Mouse (Mus musculus) limb, embryonic 11.5 days (tissue): ENCODE data around the gene Dnaja3. TPM values are rescaled to one million over a fixed set of nuclear protein-coding genes. Genes with fewer than 3 reads are reported as not detected.

ENCODE experiments used
- ATAC-seq: fragments of 200-750 bp; cut with Nextera tagmentation; 2 replicates; pipeline ENCODE4 v1.8.0; 2017; ENCODE audit warnings: low read depth; ENCODE audit not compliant: insufficient number of reproducible peaks, low FRiP score, low TSS enrichment
- DNase-seq: peaks from one replicate; pipeline ENCODE4 v3.0.0-alpha.2; 2015; ENCODE audit warnings: low spot score
- H3K27ac ChIP-seq: fragments of 300-500 bp; sonication (generic); replicated peaks from 2 replicates; pipeline ENCODE4 v1.5.1; 2014; ENCODE audit warnings: low read depth, mild to moderate bottlenecking, low read length
- H3K27me3 ChIP-seq: fragments of 300-500 bp; sonication (generic); 2 replicates; pipeline ENCODE4 v1.6.1; 2014; ENCODE audit warnings: mild to moderate bottlenecking, low read length, mixed read lengths; ENCODE audit not compliant: control insufficient read depth, insufficient read depth
- H3K36me3 ChIP-seq: fragments of 300-500 bp; sonication (generic); 2 replicates; pipeline ENCODE4 v1.6.1; 2014; ENCODE audit warnings: mild to moderate bottlenecking, low read length, moderate library complexity, mixed read lengths; ENCODE audit not compliant: control insufficient read depth, insufficient read depth
- H3K4me1 ChIP-seq: fragments of 300-500 bp; sonication (generic); 2 replicates; pipeline ENCODE4 v1.6.1; 2014; ENCODE audit warnings: low read length, mixed read lengths; ENCODE audit not compliant: control insufficient read depth, insufficient read depth
- H3K4me2 ChIP-seq: fragments of 300-500 bp; sonication (generic); 2 replicates; pipeline ENCODE4 v1.6.1; 2014; ENCODE audit warnings: low read depth, mild to moderate bottlenecking, moderate library complexity; ENCODE audit not compliant: severe bottlenecking
- H3K4me3 ChIP-seq: fragments of 300-500 bp; sonication (generic); 2 replicates; pipeline ENCODE4 v1.5.1; 2014; ENCODE audit warnings: low read depth, low read length
- H3K9ac ChIP-seq: fragments of 300-500 bp; sonication (generic); 2 replicates; pipeline ENCODE4 v1.6.1; 2014; ENCODE audit warnings: mild to moderate bottlenecking, low read length
- H3K9me3 ChIP-seq: fragments of 300-500 bp; sonication (generic); 2 replicates; pipeline ENCODE4 v1.6.1; 2016; ENCODE audit warnings: low read length; ENCODE audit not compliant: control insufficient read depth
- WGBS: fragments of 180-500 bp; shearing (Covaris S2); extraction: QIAGEN DNeasy Blood & Tissue Kit; methylation state at CpG from one replicate; pipeline ENCODE4 v1.1.7; 2014; 5-methylcytosine and 5-hydroxymethylcytosine counted together
- polyA plus RNA-seq: library from polyadenylated mRNA; unstranded; fragments of >200 nt; fragmentation: Nextera tagmentation; extraction: Ambion mirVana; gene quantifications from 2 replicates; pipeline ENCODE4 v1.2.1, GENCODE M21; 2014

Gene Dnaja3
- polyA plus RNA-seq, 1 experiment from 2014 or later, result 59.1 TPM

DNA sequence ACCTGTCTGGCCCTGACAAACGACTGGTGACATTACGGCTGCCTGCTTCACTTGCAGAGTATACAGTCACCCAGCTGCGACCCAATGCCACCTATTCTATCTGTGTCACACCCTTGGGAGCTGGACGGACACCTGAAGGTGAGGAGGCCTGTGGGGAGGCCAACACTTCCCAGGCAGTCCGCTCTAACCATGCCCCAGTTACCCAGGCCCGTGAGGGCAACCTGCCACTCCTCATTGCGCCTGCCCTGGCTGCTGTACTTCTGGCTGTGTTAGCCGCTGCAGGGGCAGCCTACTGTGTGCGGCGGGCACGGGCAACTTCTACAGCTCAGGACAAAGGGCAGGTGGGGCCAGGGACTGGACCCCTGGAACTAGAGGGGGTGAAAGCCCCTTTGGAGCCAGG, 9.9 kb downstream of the Dnaja3 start:
- H3K9me3 ChIP-seq, result no peaks in the 10 kb centered on the region
- peaks cover 81% of the 10 kb centered on the region for H3K4me1 ChIP-seq
- H3K9ac ChIP-seq, result no peak overlapping the region
- ATAC-seq (no peak), DNase-seq (no peak)
- peaks cover 28% of the 10 kb centered on the region for H3K36me3 ChIP-seq
- no peak overlapping the region for H3K4me3 ChIP-seq
- WGBS, result 88% methylated on average over 11 of the region's 11 CpGs
- no peak overlapping the region; the same call in 1 of the 2 replicates for H3K27ac ChIP-seq
- H3K27me3 ChIP-seq, result no peaks in the 10 kb centered on the region
- no peak overlapping the region for H3K4me2 ChIP-seq

DNA sequence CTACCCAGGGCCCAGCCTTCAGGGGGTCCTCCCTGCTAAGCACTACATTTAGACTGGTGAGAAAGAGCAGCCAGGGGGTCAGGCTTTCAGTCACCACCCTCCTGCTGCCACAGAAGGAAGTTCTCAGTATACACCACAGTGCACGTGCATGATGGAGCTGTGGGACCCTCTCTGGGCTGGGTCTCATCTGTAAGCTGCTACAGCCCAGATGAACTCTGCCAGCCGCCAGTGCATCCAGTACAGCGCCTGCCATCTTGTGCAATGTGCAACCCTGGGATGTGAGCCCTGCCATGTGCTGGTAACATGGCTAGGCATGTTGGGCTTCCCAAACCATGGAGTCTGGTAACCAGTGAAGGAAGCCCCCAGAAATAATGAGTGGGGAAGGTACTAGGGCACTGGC, 10.4 kb downstream of the Dnaja3 start:
- no peak overlapping the region for H3K9ac ChIP-seq
- H3K36me3 ChIP-seq, result peaks cover 30% of the 10 kb centered on the region
- 75% methylated on average over 3 of the region's 3 CpGs for WGBS

GRCm38 (mm10) chr16:4651081-4651480, 11.3 kb downstream of the Dnaja3 start:
- Histone ChIP-seq H3K4me2 (no peak overlapping the region), H3K4me3 (no peak overlapping the region), H3K9ac (peak overlapping the region; percentile 40; the same call in 1 of the 2 replicates), H3K4me1 (peaks cover 86% of the 10 kb centered on the region), H3K27me3 (no peaks in the 10 kb centered on the region), H3K36me3 (peaks cover 27% of the 10 kb centered on the region), H3K27ac (peak overlapping the region; percentile 92), H3K9me3 (no peaks in the 10 kb centered on the region)
- ATAC-seq (no peak), DNase-seq (no peak)
- WGBS, result 50% methylated on average over 1 of the region's 1 CpGs

More for the DNA sequence above, 10.4 kb downstream of the Dnaja3 start:
- Histone ChIP-seq H3K4me3 (no peak overlapping the region), H3K27ac (peak overlapping the region; percentile 10; the same call in 1 of the 2 replicates), H3K4me2 (no peak overlapping the region), H3K4me1 (peaks cover 84% of the 10 kb centered on the region), H3K27me3 (no peaks in the 10 kb centered on the region), H3K9me3 (no peaks in the 10 kb centered on the region)
- ATAC-seq (no peak), DNase-seq (no peak)

GRCm38 (mm10) chr16:4651624-4652023, 11.8 kb downstream of the Dnaja3 start:
- peak overlapping the region; percentile 40; the same call in 1 of the 2 replicates for H3K9ac ChIP-seq
- peaks cover 25% of the 10 kb centered on the region for H3K36me3 ChIP-seq
- ATAC-seq (peak; percentile 89), DNase-seq (peak; percentile 91)
- no peak overlapping the region for H3K4me3 ChIP-seq
- no peaks in the 10 kb centered on the region for H3K9me3 ChIP-seq
- H3K27ac ChIP-seq, result peak overlapping the region; percentile 92
- H3K4me2 ChIP-seq, result peak overlapping the region; percentile 21; the same call in 1 of the 2 replicates
- peaks cover 86% of the 10 kb centered on the region for H3K4me1 ChIP-seq
- WGBS, result 23% methylated on average over 7 of the region's 7 CpGs
- no peaks in the 10 kb centered on the region for H3K27me3 ChIP-seq

DNA sequence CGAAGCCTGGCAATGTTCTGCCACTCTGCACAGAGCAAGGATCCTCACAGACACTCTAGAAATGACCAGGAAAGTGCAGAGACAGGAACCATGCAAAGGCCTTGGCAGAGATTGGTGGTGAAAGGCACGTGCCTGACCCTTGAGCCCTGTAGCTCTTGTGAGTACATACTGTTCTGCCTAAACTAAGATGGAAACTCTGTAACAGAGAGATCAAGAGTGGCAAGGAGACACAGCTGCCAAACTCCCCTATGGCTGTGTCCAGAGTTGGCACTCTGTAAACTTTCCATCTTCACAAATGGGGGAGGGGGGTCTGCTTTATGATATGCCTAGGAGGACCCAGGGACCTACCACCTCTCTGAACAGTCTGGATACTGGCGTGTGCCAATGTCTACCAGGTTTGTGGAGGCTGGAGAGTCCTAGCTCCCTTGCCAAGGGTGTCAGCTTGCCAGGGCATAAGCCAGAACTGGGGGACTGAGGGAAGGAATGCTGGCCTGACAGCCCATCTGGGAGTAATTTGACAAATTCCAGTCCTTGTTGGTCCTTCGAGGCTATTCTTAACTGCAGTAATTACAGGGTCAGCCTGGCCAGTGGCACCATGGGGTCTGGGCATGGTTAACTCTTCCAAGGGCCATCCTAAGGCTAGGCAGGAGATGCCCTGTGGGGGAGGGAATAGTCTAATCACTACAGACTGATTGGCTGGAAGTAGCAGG, 13.1 kb downstream of the Dnaja3 start:
- no peaks in the 10 kb centered on the region for H3K27me3 ChIP-seq
- ATAC-seq (no peak), DNase-seq (peak; percentile 56)
- no peaks in the 10 kb centered on the region for H3K9me3 ChIP-seq
- H3K4me1 ChIP-seq, result peaks cover 84% of the 10 kb centered on the region
- WGBS, result 48% methylated on average over 4 of the region's 4 CpGs
- 0 out of 2 replicates have a peak overlapping the region, but pooled peaks have one; percentile 32 for H3K9ac ChIP-seq
- peak overlapping the region; percentile 92 for H3K27ac ChIP-seq
- peaks cover 23% of the 10 kb centered on the region; the same call in 1 of the 2 replicates for H3K36me3 ChIP-seq
- H3K4me3 ChIP-seq, result no peak overlapping the region
- no peak overlapping the region; the same call in 1 of the 2 replicates for H3K4me2 ChIP-seq

DNA sequence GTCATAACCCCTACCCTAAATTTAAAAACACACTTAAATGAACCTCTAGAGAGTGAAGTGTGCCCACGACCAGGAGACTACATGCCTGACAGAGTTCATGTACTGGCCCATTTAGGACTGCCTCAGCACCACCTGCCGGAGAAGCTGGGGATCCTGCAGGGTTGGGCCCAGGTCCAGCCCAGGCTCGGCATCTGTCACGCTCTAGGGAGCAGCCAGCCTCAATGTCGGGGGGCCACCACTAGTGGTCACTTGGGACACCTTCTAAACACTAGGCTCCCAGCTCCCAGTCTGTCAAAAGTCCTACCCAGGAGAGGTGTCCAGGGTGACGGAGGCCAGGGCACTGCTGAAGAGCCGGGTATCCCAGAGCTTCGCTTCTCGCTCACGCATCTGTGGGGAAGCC, 14.9 kb downstream of the Dnaja3 start:
- WGBS, result 81% methylated on average over 10 of the region's 10 CpGs

DNA sequence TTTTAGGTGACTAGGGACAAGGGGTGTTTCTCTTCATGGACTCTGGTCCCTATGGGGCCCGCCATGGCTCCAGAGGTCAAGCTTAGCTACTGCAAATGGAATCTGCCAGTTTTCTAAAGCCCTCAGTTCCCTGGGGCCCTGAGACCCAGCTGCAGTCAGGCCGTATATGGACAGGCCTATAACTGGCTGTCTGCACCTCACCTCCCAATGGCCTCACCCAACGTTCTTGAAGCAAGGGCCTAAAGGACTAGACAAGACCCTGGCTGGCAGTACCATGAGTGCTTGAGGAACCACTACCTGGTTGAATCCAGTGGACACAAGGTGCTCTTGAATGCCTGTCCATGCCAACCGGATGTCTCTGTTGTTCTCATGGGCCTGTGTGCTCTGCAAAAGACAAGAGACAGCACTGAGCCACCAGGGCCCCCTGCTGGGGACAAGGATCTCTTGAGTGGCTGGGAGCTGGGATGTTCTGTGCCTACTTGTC, 15.5 kb downstream of the Dnaja3 start:
- ATAC-seq (no peak), DNase-seq (no peak)
- peak overlapping the region; percentile 97 for H3K27ac ChIP-seq
- H3K36me3 ChIP-seq, result peaks cover 5% of the 10 kb centered on the region; the same call in 1 of the 2 replicates
- H3K9me3 ChIP-seq, result no peaks in the 10 kb centered on the region
- H3K4me1 ChIP-seq, result peaks cover 84% of the 10 kb centered on the region
- no peak overlapping the region for H3K9ac ChIP-seq
- no peak overlapping the region for H3K4me2 ChIP-seq
- H3K27me3 ChIP-seq, result no peaks in the 10 kb centered on the region
- H3K4me3 ChIP-seq, result no peak overlapping the region
- WGBS, result 68% methylated on average over 4 of the region's 4 CpGs

More for the DNA sequence above, 14.9 kb downstream of the Dnaja3 start:
- ATAC-seq, result no peak
- Histone ChIP-seq H3K4me2 (no peak overlapping the region), H3K27ac (peak overlapping the region; percentile 62; the same call in 1 of the 2 replicates), H3K9ac (no peak overlapping the region), H3K27me3 (no peaks in the 10 kb centered on the region), H3K4me3 (no peak overlapping the region), H3K4me1 (peaks cover 87% of the 10 kb centered on the region), H3K36me3 (peaks cover 9% of the 10 kb centered on the region; the same call in 1 of the 2 replicates), H3K9me3 (no peaks in the 10 kb centered on the region)
- no peak for DNase-seq

- H3K27ac ChIP-seq, result peak overlapping the region; percentile 97
- H3K4me2 ChIP-seq, result no peak overlapping the region
- 0 out of 2 replicates have a peak overlapping the region, but pooled peaks have one; percentile 5 for H3K9ac ChIP-seq
- no peak for DNase-seq
- H3K9me3 ChIP-seq, result no peaks in the 10 kb centered on the region
- H3K36me3 ChIP-seq, result peaks cover 7% of the 10 kb centered on the region; the same call in 1 of the 2 replicates
- 28% methylated on average over 11 of the region's 11 CpGs for WGBS
- no peak for ATAC-seq
- H3K4me3 ChIP-seq, result no peak overlapping the region
- H3K4me1 ChIP-seq, result peaks cover 78% of the 10 kb centered on the region
- H3K27me3 ChIP-seq, result no peaks in the 10 kb centered on the region
These were observed 16.2 kb downstream of the Dnaja3 start for GRCm38 (mm10) chr16:4655764-4656570.
